Mouse (Mus musculus) testis, adult 2 months (tissue): ENCODE results near the gene Cfap97d1. TPM values are rescaled to one million over a fixed set of nuclear protein-coding genes. Genes with fewer than 3 reads are reported as not detected.

Source experiments
- H3K27ac ChIP-seq: fragments of 200-500 bp; 2 replicates; pipeline ENCODE4 v1.5.1; 2012; ENCODE audit warnings: low read depth, low read length; ENCODE audit not compliant: control insufficient read depth, insufficient read depth
- H3K27me3 ChIP-seq: fragments of 200-500 bp; 2 replicates; pipeline ENCODE4 v1.6.1; 2012; ENCODE audit warnings: mild to moderate bottlenecking, low read length, moderate library complexity; ENCODE audit not compliant: control insufficient read depth, insufficient read depth
- H3K36me3 ChIP-seq: fragments of 200-500 bp; 2 replicates; pipeline ENCODE4 v1.6.1; 2012; ENCODE audit warnings: mild to moderate bottlenecking, low read length; ENCODE audit not compliant: control insufficient read depth, insufficient read depth
- H3K4me1 ChIP-seq: fragments of 200-500 bp; 2 replicates; pipeline ENCODE4 v1.6.1; 2012; ENCODE audit warnings: low read length; ENCODE audit not compliant: control insufficient read depth, insufficient read depth
- H3K4me3 ChIP-seq: fragments of 200-500 bp; 2 replicates; pipeline ENCODE4 v1.5.1; 2012; ENCODE audit warnings: low read depth, mild to moderate bottlenecking, low read length, moderate library complexity, mixed read lengths; ENCODE audit not compliant: control insufficient read depth
- CTCF ChIP-seq: fragments of 200-500 bp; IDR thresholded peaks from 2 replicates; pipeline ENCODE4 v1.5.1; 2012; ENCODE audit warnings: low read depth, mild to moderate bottlenecking, inconsistent platforms, low read length, moderate library complexity; ENCODE audit not compliant: control insufficient read depth, insufficient read depth, insufficient replicate concordance
- POLR2A ChIP-seq: fragments of 200-500 bp; IDR thresholded peaks from 2 replicates; pipeline ENCODE4 v1.6.1; 2012; ENCODE audit warnings: low read depth, mild to moderate bottlenecking, inconsistent platforms, low read length, moderate library complexity; ENCODE audit not compliant: control insufficient read depth
- polyA plus RNA-seq: library from polyadenylated mRNA; depleted of rRNA; stranded (reverse); fragments of >200 nt; gene quantifications from 2 replicates; pipeline ENCODE4 v1.2.3, GENCODE M21; 2012

The Cfap97d1 gene
- polyA plus RNA-seq, 1 experiment: 94.1 TPM

DNA sequence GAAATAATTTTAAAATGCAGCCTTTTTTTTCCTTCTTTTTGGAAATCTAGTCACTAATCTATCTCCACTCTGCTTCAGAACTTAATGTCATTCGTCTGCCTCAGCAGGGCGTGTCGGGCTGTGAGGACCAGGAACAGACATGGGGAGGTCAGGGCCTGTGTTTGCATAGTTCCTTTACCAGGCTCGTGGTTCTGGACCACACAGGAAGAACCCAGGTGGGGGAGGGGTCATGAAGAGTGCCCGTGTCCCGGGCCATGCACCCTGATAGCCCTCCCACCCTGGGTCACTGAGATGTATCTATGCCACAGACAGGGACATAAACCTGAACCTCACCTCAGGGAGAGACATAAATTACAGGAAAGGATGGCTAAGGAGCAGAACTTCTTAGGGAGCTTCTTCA is 9.9 kb upstream of the Cfap97d1 start:
- H3K27ac ChIP-seq: no peak overlapping the region
- TF ChIP-seq POLR2A (no peak), CTCF (no peak)

GRCm38 (mm10) chr11:101974923-101975322 is 9.2 kb upstream of the Cfap97d1 start:
- Histone ChIP-seq H3K27ac (no peak overlapping the region), H3K4me3 (peak overlapping the region; percentile 14), H3K36me3 (no peaks in the 10 kb centered on the region), H3K4me1 (peaks cover 4% of the 10 kb centered on the region), H3K27me3 (no peaks in the 10 kb centered on the region)
- TF ChIP-seq POLR2A: no peak
- peak; percentile 80; the same call in 1 of the 2 replicates for TF ChIP-seq CTCF

More for the DNA sequence above, 9.9 kb upstream of the Cfap97d1 start:
- Histone ChIP-seq H3K36me3 (no peaks in the 10 kb centered on the region), H3K4me3 (no peak overlapping the region), H3K4me1 (peaks cover 4% of the 10 kb centered on the region), H3K27me3 (no peaks in the 10 kb centered on the region)

DNA sequence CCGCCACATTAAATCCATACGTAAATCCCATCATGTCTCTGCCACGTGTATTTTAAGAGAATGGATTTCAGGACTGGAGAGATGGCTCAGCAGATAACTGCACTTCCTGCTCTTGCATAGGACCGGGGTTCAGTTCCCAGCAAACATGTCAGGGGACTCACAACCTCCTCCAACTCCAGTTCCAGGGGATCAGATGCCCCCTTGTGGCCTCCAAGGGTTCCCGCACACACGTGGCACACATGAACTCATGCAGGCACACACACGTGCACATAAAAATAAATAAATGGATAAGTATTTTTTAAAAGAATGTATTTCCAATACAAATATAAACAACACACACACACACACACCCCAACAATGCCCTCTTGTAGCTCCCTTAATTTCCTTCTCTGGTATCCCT is 7.1 kb upstream of the Cfap97d1 start:
- Histone ChIP-seq H3K27ac (no peak overlapping the region), H3K27me3 (no peaks in the 10 kb centered on the region), H3K4me1 (peaks cover 4% of the 10 kb centered on the region), H3K4me3 (no peak overlapping the region), H3K36me3 (no peaks in the 10 kb centered on the region)
- TF ChIP-seq CTCF: no peak; the same call in 1 of the 2 replicates
- TF ChIP-seq POLR2A: no peak

GRCm38 (mm10) chr11:101979140-101979539 is 4.9 kb upstream of the Cfap97d1 start:
- TF ChIP-seq POLR2A: no peak
- TF ChIP-seq CTCF: no peak
- no peak overlapping the region for H3K4me3 ChIP-seq
- no peaks in the 10 kb centered on the region for H3K27me3 ChIP-seq
- no peaks in the 10 kb centered on the region for H3K36me3 ChIP-seq
- peaks cover 5% of the 10 kb centered on the region for H3K4me1 ChIP-seq
- no peak overlapping the region for H3K27ac ChIP-seq

- Histone ChIP-seq H3K4me1 (peaks cover 10% of the 10 kb centered on the region), H3K4me3 (no peak overlapping the region)
- TF ChIP-seq CTCF: no peak
Observed at GRCm38 (mm10) chr11:101980603-101981157, 3.4 kb upstream of the Cfap97d1 start.

DNA sequence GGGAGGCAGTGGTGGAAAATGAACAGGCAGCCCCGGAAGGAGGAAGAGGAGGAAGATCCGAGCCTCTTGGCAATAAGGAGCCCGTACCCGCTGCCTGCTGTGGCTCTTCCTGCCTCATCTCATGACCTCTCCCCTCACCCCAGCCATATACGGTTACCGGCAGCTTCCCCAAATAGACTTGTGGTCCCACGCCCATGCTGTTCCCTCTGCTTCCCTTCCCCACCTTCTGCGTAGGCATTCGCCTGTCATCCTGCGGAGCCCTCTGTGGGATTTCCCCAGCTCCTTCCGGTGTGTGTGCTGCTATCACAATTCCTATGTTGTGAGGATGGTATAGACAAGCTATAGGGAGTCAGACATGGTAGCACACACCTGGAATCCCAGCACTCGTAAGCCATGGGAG is 2.2 kb upstream of the Cfap97d1 start:
- Histone ChIP-seq H3K4me3 (no peak overlapping the region), H3K4me1 (peaks cover 12% of the 10 kb centered on the region), H3K36me3 (no peaks in the 10 kb centered on the region), H3K27me3 (no peaks in the 10 kb centered on the region), H3K27ac (no peak overlapping the region)
- TF ChIP-seq CTCF: no peak
- TF ChIP-seq POLR2A: no peak

More at GRCm38 (mm10) chr11:101980603-101981157, 3.4 kb upstream of the Cfap97d1 start:
- no peaks in the 10 kb centered on the region for H3K27me3 ChIP-seq
- no peak overlapping the region for H3K27ac ChIP-seq
- H3K36me3 ChIP-seq: no peaks in the 10 kb centered on the region

GRCm38 (mm10) chr11:101982981-101983411 is 1.1 kb upstream of the Cfap97d1 start:
- no peak overlapping the region for H3K27ac ChIP-seq
- H3K4me3 ChIP-seq: peak overlapping the region; percentile 1
- H3K27me3 ChIP-seq: no peaks in the 10 kb centered on the region
- peaks cover 12% of the 10 kb centered on the region for H3K4me1 ChIP-seq
- no peak for TF ChIP-seq POLR2A
- TF ChIP-seq CTCF: no peak
- no peaks in the 10 kb centered on the region for H3K36me3 ChIP-seq
